Mouse (Mus musculus) cerebellum, adult 2 months (tissue): ENCODE data around the gene Trmt2a.

Source experiments
- CTCF ChIP-seq: fragments of 200-500 bp; IDR thresholded peaks from 2 replicates; pipeline ENCODE4 v1.5.1; 2011; ENCODE audit warnings: low read depth, mild to moderate bottlenecking, control low read depth, low read length, moderate library complexity, borderline replicate concordance; ENCODE audit not compliant: insufficient read depth
- POLR2A ChIP-seq: fragments of 200-500 bp; IDR thresholded peaks from 2 replicates; pipeline ENCODE4 v1.6.1; 2011; ENCODE audit warnings: low read length, control low read depth, borderline replicate concordance; ENCODE audit not compliant: insufficient read depth

DNA sequence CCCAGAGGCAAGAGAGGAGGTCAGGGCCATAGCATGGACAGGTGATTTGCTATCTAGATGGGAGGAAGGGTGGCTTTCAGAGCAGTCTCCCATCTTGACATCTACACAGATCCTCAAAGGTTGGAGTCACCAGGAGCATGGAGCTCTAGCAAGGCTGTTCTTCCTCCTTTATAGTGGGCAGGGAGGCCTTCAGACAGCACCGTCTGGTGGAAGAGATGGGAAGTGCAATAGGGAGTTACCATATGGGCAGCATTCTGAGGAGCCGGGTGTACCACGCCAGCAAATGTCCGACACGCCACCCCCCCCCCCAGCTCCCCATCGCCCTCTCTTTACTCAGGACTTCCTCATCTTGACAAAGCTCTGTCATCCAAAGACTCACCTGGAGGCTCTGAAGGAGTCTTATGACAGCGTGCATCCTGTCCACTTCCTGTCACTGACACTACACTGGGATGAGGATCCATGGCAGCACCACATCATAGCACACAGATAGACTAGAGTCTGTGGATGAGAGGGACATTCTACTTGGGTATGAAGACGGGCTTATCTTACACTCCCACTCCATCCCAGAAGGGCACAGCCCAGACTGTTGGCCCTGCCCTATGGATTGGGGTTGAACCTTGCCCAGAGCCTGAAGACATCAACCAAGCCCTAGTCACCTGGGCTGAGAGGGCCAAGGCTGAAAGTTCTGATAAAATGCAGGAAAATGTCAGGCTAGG, 37.6 kb upstream of the Trmt2a start:
- TF ChIP-seq POLR2A, result no peak
- peak; percentile 85 for TF ChIP-seq CTCF
